Mouse (Mus musculus): ENCODE measurements around the gene Ppil4.

- TF ChIP-seq MAX (IDR thresholded peaks at IDR 0.05; ENCODE audit: low read length), result no peak
- TF ChIP-seq RAD21 (IDR thresholded peaks at IDR 0.05; ENCODE audit: low read depth, low read length), result no peak
- TF ChIP-seq USF2 (IDR thresholded peaks at IDR 0.05; ENCODE audit: borderline replicate concordance in 1 of 2, insufficient read depth in 1 of 2, low read depth in 1 of 2, low read length in 2 of 2), result no peak
- TF ChIP-seq EP300 (IDR thresholded peaks at IDR 0.05; ENCODE audit: low read depth in 1 of 2, low read length in 2 of 2), result no peak
- TF ChIP-seq ZMIZ1 (IDR thresholded peaks at IDR 0.05; ENCODE audit: low read depth, low read length), result no peak
- no peak for TF ChIP-seq POLR2AphosphoS2 (IDR thresholded peaks at IDR 0.05; ENCODE audit: low read length)
- no peak for TF ChIP-seq POLR2A (IDR thresholded peaks at IDR 0.05; ENCODE audit: control insufficient read depth in 1 of 2, insufficient read depth in 1 of 2, low read depth in 1 of 2, low read length in 2 of 2, poor library complexity in 1 of 2)
- no peak for TF ChIP-seq GATA1 (IDR thresholded peaks at IDR 0.05; ENCODE audit: low read depth, low read length)
- no peak for TF ChIP-seq CTCF (IDR thresholded peaks at IDR 0.05 in 2 of 3, conservative IDR thresholded peaks at IDR 0.05 in 1 of 3; ENCODE audit: control insufficient read depth in 1 of 3, insufficient read depth in 1 of 3, low read depth in 2 of 3, low read length in 3 of 3, poor library complexity in 1 of 3, severe bottlenecking in 1 of 3)
- TF ChIP-seq SMC3 (IDR thresholded peaks at IDR 0.05; ENCODE audit: low read depth, low read length), result no peak
Measured at GRCm38 (mm10) chr10:7861259-7861936, 68.7 kb downstream of the Ppil4 start.
